Mouse (Mus musculus): ENCODE measurements around the gene Kcna10. TPM values are rescaled to one million over a fixed set of nuclear protein-coding genes. Genes with fewer than 3 reads are reported as not detected.

The Kcna10 gene
- total RNA-seq (2014; rRNA removed) (not detected in 2 replicates), polyA plus RNA-seq (2015; fragmentation: Nextera tagmentation; extraction: Ambion mirVana) (not detected in 2 replicates)

DNA sequence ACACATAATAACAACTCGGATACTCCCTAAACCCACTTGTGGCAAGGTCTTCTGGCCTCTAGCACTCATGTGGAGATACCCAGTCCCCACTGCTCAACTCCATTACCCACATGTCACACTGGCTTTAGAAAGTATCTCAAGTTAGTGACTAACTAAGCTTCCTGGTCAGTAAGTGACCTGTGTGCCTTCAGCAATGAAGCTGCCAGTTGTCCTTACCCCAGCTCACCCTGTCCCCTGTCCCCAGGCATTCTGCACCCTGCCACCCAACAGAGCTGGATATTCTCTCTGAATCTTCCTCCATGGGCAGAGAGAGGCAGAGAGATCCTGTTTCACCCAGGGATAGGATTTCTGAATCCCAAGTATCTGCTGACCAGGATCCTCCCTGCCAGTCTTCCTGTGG, at the start of gene Kcna10:
TSS of gene Kcna10 (plus strand) at position 301 of the 400 bp plus-strand sequence.
- WGBS: 88% methylated on average over 1 of the region's 1 CpGs
- no peak within 1 kb of the TSS for H3K4me3 ChIP-seq (ENCODE audit: low read depth, low read length)
- H3K27me3 ChIP-seq (ENCODE audit: insufficient read depth, low read length): no peaks in the 10 kb centered on the region
- H3K4me1 ChIP-seq (ENCODE audit: insufficient read depth): no peaks in the 10 kb centered on the region
- DNase-seq (no peak), ATAC-seq (no peak)
- no peak within 1 kb of the TSS for H3K4me2 ChIP-seq (ENCODE audit: low read depth)
- no peak within 1 kb of the TSS for H3K9ac ChIP-seq
- TF ChIP-seq CTCF (IDR thresholded peaks at IDR 0.05; ENCODE audit: low read depth): no peak
- no peaks in the 10 kb centered on the region for H3K36me3 ChIP-seq (ENCODE audit: insufficient read depth)
- H3K9me3 ChIP-seq (ENCODE audit: low read length): no peaks in the 10 kb centered on the region
- no peak within 1 kb of the TSS for H3K27ac ChIP-seq (ENCODE audit: low read depth, low read length)

DNA sequence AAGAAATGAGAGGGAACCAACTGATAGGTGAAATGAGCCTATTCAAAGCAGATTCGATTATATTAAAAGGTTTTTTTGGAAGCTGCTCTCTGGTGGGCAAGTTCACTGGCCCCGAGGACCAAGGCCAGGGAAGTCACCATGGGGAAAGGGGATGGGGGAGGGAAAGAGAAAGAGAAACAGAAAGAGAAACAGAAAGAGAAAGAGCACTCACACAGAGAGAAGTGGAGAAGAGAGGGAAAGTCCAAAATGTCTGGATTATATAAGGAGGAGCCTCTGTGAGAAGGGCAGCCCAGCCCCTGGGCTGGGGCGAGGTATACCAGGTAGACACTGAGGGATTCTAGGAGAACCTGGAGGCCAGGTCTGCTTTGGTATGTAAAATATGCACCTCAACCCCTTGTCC, 48.4 kb upstream of the Kcna10 start:
- Histone ChIP-seq H3K27ac (ENCODE audit: low read depth, low read length) (no peak overlapping the region), H3K27me3 (ENCODE audit: insufficient read depth, low read length) (no peaks in the 10 kb centered on the region), H3K4me1 (ENCODE audit: insufficient read depth) (no peaks in the 10 kb centered on the region), H3K9me3 (ENCODE audit: low read length) (no peaks in the 10 kb centered on the region), H3K4me3 (ENCODE audit: low read depth, low read length) (no peak overlapping the region), H3K9ac (no peak overlapping the region), H3K4me2 (ENCODE audit: low read depth) (no peak overlapping the region), H3K36me3 (ENCODE audit: insufficient read depth) (no peaks in the 10 kb centered on the region)
- DNase-seq (no peak), ATAC-seq (no peak)
- WGBS: 86% methylated on average over 3 of the region's 3 CpGs
- TF ChIP-seq CTCF (IDR thresholded peaks at IDR 0.05; ENCODE audit: low read depth): no peak

DNA sequence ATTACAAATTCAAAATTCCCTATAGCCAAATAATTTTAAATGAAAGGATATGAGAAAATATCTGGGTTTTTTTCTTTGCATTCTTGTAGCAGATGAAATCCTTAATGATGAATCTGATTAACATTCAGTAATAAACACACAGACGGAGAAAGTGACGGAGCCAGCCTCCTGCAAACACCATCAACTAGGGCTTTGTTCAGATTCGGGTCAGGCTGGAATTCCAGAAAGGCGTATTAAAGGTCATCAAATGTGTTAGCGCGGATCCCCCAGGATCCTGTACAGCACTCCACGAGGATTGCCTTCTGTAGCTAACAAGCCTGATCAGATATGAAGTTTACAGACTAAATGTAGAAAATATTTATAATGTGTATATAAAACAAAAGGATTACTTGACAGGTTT, 35.7 kb upstream of the Kcna10 start:
- no peak for ATAC-seq
- Histone ChIP-seq H3K27ac (ENCODE audit: low read depth, low read length) (no peak overlapping the region), H3K9ac (no peak overlapping the region), H3K4me2 (ENCODE audit: low read depth) (no peak overlapping the region), H3K4me1 (ENCODE audit: insufficient read depth) (0 out of 2 replicates have a peak, but pooled peaks cover 4% of the 10 kb centered on the region), H3K4me3 (ENCODE audit: low read depth, low read length) (no peak overlapping the region), H3K36me3 (ENCODE audit: insufficient read depth) (no peaks in the 10 kb centered on the region), H3K9me3 (ENCODE audit: low read length) (no peaks in the 10 kb centered on the region), H3K27me3 (ENCODE audit: insufficient read depth, low read length) (no peaks in the 10 kb centered on the region)
- DNase-seq: no peak
- TF ChIP-seq CTCF (IDR thresholded peaks at IDR 0.05; ENCODE audit: low read depth): no peak
- WGBS: 43% methylated on average over 7 of the region's 7 CpGs

DNA sequence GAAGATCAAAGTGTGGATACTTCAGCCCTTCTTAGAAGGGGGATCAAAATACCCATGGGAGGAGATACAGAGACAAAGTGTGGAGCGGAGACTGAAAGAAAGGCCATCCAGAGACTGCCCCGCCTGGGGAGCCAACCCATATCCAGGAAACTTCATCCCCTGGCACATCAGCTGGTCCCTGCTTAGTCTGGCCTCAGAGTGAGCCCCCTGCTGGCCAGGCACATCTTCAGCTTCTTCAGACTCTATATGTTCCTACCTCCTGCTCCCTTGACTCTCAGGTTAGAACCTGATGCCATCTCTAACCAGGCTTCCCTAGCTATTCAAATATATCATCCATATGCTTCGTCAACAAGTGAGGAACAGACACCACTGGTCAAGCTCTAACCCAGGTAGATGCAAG, 33.9 kb upstream of the Kcna10 start:
- DNase-seq (no peak), ATAC-seq (no peak)
- 86% methylated on average over 3 of the region's 3 CpGs for WGBS

DNA sequence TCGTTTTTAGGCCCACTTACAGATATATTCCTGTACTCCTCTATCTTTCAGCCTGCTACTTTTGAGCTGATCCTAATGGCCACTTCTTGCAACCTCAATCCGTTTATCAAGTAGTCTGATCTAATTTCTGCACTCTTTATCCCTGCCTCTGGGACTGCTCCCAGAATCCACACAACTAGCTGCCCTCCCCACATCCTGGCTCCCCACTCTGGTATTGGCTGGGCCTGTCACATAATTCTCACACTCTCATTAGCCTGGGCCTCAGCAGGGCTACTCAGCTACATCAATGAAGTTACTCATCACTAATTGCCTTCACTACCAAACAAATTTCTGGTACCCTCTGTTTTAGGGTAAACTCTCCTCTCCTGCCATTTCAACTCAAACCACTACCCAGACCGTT, 32.4 kb upstream of the Kcna10 start:
- H3K27me3 ChIP-seq (ENCODE audit: insufficient read depth, low read length): no peaks in the 10 kb centered on the region
- 0 out of 2 replicates have a peak overlapping the region, but pooled peaks have one; percentile 4 for H3K27ac ChIP-seq (ENCODE audit: low read depth, low read length)
- ATAC-seq (peak; percentile 94), DNase-seq (peak; percentile 59)
- no peak overlapping the region for H3K4me2 ChIP-seq (ENCODE audit: low read depth)
- no peak for TF ChIP-seq CTCF (IDR thresholded peaks at IDR 0.05; ENCODE audit: low read depth)
- H3K4me3 ChIP-seq (ENCODE audit: low read depth, low read length): no peak overlapping the region
- H3K9ac ChIP-seq: no peak overlapping the region
- H3K36me3 ChIP-seq (ENCODE audit: insufficient read depth): no peaks in the 10 kb centered on the region
- H3K4me1 ChIP-seq (ENCODE audit: insufficient read depth): 0 out of 2 replicates have a peak, but pooled peaks cover 4% of the 10 kb centered on the region
- no peaks in the 10 kb centered on the region for H3K9me3 ChIP-seq (ENCODE audit: low read length)
- 17% methylated on average over 3 of the region's 3 CpGs for WGBS

More for the DNA sequence above, 33.9 kb upstream of the Kcna10 start:
- Histone ChIP-seq H3K9me3 (ENCODE audit: low read length) (no peaks in the 10 kb centered on the region), H3K4me1 (ENCODE audit: insufficient read depth) (0 out of 2 replicates have a peak, but pooled peaks cover 4% of the 10 kb centered on the region), H3K4me3 (ENCODE audit: low read depth, low read length) (no peak overlapping the region), H3K27me3 (ENCODE audit: insufficient read depth, low read length) (no peaks in the 10 kb centered on the region), H3K4me2 (ENCODE audit: low read depth) (no peak overlapping the region), H3K9ac (no peak overlapping the region), H3K27ac (ENCODE audit: low read depth, low read length) (no peak overlapping the region), H3K36me3 (ENCODE audit: insufficient read depth) (no peaks in the 10 kb centered on the region)
- peak; percentile 40 for TF ChIP-seq CTCF (IDR thresholded peaks at IDR 0.05; ENCODE audit: low read depth)

DNA sequence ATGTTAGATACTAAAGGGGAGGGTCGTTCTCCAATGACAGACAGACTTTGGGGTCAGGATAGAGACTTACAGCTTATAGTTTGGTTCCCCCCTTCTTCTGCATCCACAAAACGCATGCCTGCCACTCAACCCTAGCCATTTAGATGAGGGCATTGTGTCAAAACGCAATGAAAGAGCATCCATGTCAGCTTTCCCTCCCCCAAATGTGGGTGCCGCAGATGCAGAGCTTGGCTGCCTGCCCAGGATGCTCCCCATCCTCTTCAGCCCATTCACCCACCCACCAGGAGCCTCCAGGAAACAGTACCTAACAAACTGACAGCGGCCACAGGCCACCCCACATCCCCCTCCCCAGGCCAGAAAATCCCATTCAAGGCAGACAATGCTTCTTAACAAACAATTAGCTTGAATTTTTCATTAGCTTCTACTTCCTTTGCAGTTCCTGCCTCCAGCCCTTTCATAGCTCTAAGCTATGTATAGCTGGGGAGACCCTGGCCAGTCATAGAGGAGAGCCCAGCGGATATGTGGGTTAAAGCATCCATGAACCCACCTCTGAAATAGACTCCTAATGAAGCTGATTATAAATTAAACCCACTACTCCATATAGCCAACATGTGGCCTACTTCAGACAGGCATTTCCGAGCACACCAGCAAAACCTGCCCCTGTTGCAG, 31.9 kb upstream of the Kcna10 start:
- peak; percentile 70 for ATAC-seq
- DNase-seq: peak; percentile 51
- no peak for TF ChIP-seq CTCF (IDR thresholded peaks at IDR 0.05; ENCODE audit: low read depth)
- Histone ChIP-seq H3K36me3 (ENCODE audit: insufficient read depth) (no peaks in the 10 kb centered on the region), H3K4me3 (ENCODE audit: low read depth, low read length) (no peak overlapping the region), H3K9me3 (ENCODE audit: low read length) (no peaks in the 10 kb centered on the region), H3K9ac (no peak overlapping the region), H3K27ac (ENCODE audit: low read depth, low read length) (peak overlapping the region; percentile 35; the same call in 1 of the 2 replicates), H3K27me3 (ENCODE audit: insufficient read depth, low read length) (no peaks in the 10 kb centered on the region), H3K4me1 (ENCODE audit: insufficient read depth) (0 out of 2 replicates have a peak, but pooled peaks cover 4% of the 10 kb centered on the region), H3K4me2 (ENCODE audit: low read depth) (no peak overlapping the region)
- WGBS: 22% methylated on average over 7 of the region's 7 CpGs

Measured in forebrain, postnatal 0 days (tissue).